Mouse (Mus musculus) limb, embryonic 10.5 days (tissue): ENCODE results near the gene Tcea2. TPM values are rescaled to one million over a fixed set of nuclear protein-coding genes. Genes with fewer than 3 reads are reported as not detected.

ENCODE experiments used
- DNase-seq: peaks from one replicate; pipeline ENCODE4 v3.0.0-alpha.2; 2017; ENCODE audit warnings: low spot score
- H3K27ac ChIP-seq: fragments of 300-500 bp; sonication (generic); 2 replicates; pipeline ENCODE4 v1.5.1; 2016; ENCODE audit warnings: mild to moderate bottlenecking
- H3K27me3 ChIP-seq: fragments of 300-500 bp; sonication (generic); 2 replicates; pipeline ENCODE4 v1.6.1; 2016; ENCODE audit warnings: low read depth, mild to moderate bottlenecking; ENCODE audit not compliant: poor library complexity, severe bottlenecking
- H3K36me3 ChIP-seq: fragments of 300-500 bp; sonication (generic); 2 replicates; pipeline ENCODE4 v1.6.1; 2016; ENCODE audit warnings: mild to moderate bottlenecking, moderate library complexity
- H3K4me1 ChIP-seq: fragments of 300-500 bp; sonication (generic); 2 replicates; pipeline ENCODE4 v1.6.1; 2016
- H3K4me3 ChIP-seq: fragments of 300-500 bp; sonication (generic); 2 replicates; pipeline ENCODE4 v1.5.1; 2016; ENCODE audit warnings: mild to moderate bottlenecking, moderate library complexity
- H3K9me3 ChIP-seq: fragments of 300-500 bp; sonication (generic); replicated peaks from 2 replicates; pipeline ENCODE4 v1.6.1; 2016; ENCODE audit warnings: mild to moderate bottlenecking
- WGBS: fragments of 180-500 bp; shearing (Covaris S2); methylation state at CpG from one replicate; pipeline ENCODE4 v1.1.7; 2016; 5-methylcytosine and 5-hydroxymethylcytosine counted together
- polyA plus RNA-seq: library from polyadenylated mRNA; unstranded; fragments of >200 nt; fragmentation: Nextera tagmentation; extraction: Ambion mirVana; gene quantifications from 2 replicates; pipeline ENCODE4 v1.2.1, GENCODE M21; 2016

The Tcea2 gene
- polyA plus RNA-seq, 1 experiment from 2014 or later: 25.8 TPM

GRCm38 (mm10) chr2:181677096-181677754, 2.9 kb upstream of the Tcea2 start:
- H3K4me1 ChIP-seq: peaks cover 62% of the 10 kb centered on the region
- no peaks in the 10 kb centered on the region for H3K9me3 ChIP-seq
- WGBS: 65% methylated on average over 5 of the region's 5 CpGs
- no peak for DNase-seq
- no peak overlapping the region for H3K4me3 ChIP-seq
- peak overlapping the region; percentile 85 for H3K27ac ChIP-seq
- H3K36me3 ChIP-seq: no peaks in the 10 kb centered on the region
- H3K27me3 ChIP-seq: peaks cover 25% of the 10 kb centered on the region

GRCm38 (mm10) chr2:181677755-181678098, 2.4 kb upstream of the Tcea2 start:
- H3K27me3 ChIP-seq: peaks cover 20% of the 10 kb centered on the region
- H3K4me1 ChIP-seq: peaks cover 62% of the 10 kb centered on the region
- no peak for DNase-seq
- H3K4me3 ChIP-seq: no peak overlapping the region
- no peaks in the 10 kb centered on the region for H3K9me3 ChIP-seq
- H3K36me3 ChIP-seq: 0 out of 2 replicates have a peak, but pooled peaks cover 1% of the 10 kb centered on the region
- peak overlapping the region; percentile 85; the same call in 1 of the 2 replicates for H3K27ac ChIP-seq
- WGBS: 62% methylated on average over 3 of the region's 3 CpGs

GRCm38 (mm10) chr2:181678780-181679179, 1.3 kb upstream of the Tcea2 start:
- no peak overlapping the region for H3K4me3 ChIP-seq
- H3K27ac ChIP-seq: no peak overlapping the region
- H3K4me1 ChIP-seq: peaks cover 54% of the 10 kb centered on the region
- 0 out of 2 replicates have a peak, but pooled peaks cover 5% of the 10 kb centered on the region for H3K36me3 ChIP-seq
- 50% methylated on average over 1 of the region's 1 CpGs for WGBS
- H3K9me3 ChIP-seq: no peaks in the 10 kb centered on the region
- peaks cover 9% of the 10 kb centered on the region for H3K27me3 ChIP-seq
- DNase-seq: peak; percentile 70

- DNase-seq: no peak
- Histone ChIP-seq H3K27me3 (no peaks in the 10 kb centered on the region), H3K27ac (peak overlapping the region; percentile 93), H3K4me1 (peaks cover 36% of the 10 kb centered on the region), H3K36me3 (peaks cover 18% of the 10 kb centered on the region), H3K4me3 (peak overlapping the region; percentile 76), H3K9me3 (no peaks in the 10 kb centered on the region)
- 18% methylated on average over 7 of the region's 7 CpGs for WGBS
Observed at GRCm38 (mm10) chr2:181680716-181681117, 607 bp downstream of the Tcea2 start.

GRCm38 (mm10) chr2:181681978-181682377, 1.9 kb downstream of the Tcea2 start:
- peaks cover 24% of the 10 kb centered on the region for H3K4me1 ChIP-seq
- DNase-seq: no peak
- no peaks in the 10 kb centered on the region for H3K9me3 ChIP-seq
- no peaks in the 10 kb centered on the region for H3K27me3 ChIP-seq
- H3K36me3 ChIP-seq: peaks cover 31% of the 10 kb centered on the region
- no peak overlapping the region for H3K4me3 ChIP-seq
- 89% methylated on average over 1 of the region's 1 CpGs for WGBS
- no peak overlapping the region for H3K27ac ChIP-seq

- Histone ChIP-seq H3K4me3 (no peak overlapping the region), H3K27ac (no peak overlapping the region), H3K9me3 (no peaks in the 10 kb centered on the region), H3K36me3 (peaks cover 45% of the 10 kb centered on the region), H3K4me1 (peaks cover 21% of the 10 kb centered on the region), H3K27me3 (no peaks in the 10 kb centered on the region)
- no peak for DNase-seq
- 68% methylated on average over 4 of the region's 4 CpGs for WGBS
Observed at GRCm38 (mm10) chr2:181683381-181683780, 3.3 kb downstream of the Tcea2 start.

GRCm38 (mm10) chr2:181684713-181685112, 4.6 kb downstream of the Tcea2 start:
- no peaks in the 10 kb centered on the region for H3K27me3 ChIP-seq
- WGBS: 77% methylated on average over 1 of the region's 1 CpGs
- H3K36me3 ChIP-seq: peaks cover 58% of the 10 kb centered on the region
- peaks cover 12% of the 10 kb centered on the region for H3K4me1 ChIP-seq
- H3K4me3 ChIP-seq: no peak overlapping the region
- no peak for DNase-seq
- no peak overlapping the region for H3K27ac ChIP-seq
- no peaks in the 10 kb centered on the region for H3K9me3 ChIP-seq

- DNase-seq: no peak
- Histone ChIP-seq H3K36me3 (peaks cover 68% of the 10 kb centered on the region), H3K4me3 (no peak overlapping the region), H3K9me3 (no peaks in the 10 kb centered on the region), H3K27ac (no peak overlapping the region), H3K27me3 (no peaks in the 10 kb centered on the region), H3K4me1 (peaks cover 5% of the 10 kb centered on the region)
- 94% methylated on average over 4 of the region's 4 CpGs for WGBS
Observed at GRCm38 (mm10) chr2:181685686-181686085, 5.6 kb downstream of the Tcea2 start.

- DNase-seq: no peak
- Histone ChIP-seq H3K36me3 (peaks cover 76% of the 10 kb centered on the region), H3K27ac (no peak overlapping the region), H3K4me3 (no peak overlapping the region), H3K9me3 (no peaks in the 10 kb centered on the region), H3K4me1 (peaks cover 16% of the 10 kb centered on the region), H3K27me3 (no peaks in the 10 kb centered on the region)
- 93% methylated on average over 8 of the region's 8 CpGs for WGBS
Observed at GRCm38 (mm10) chr2:181687586-181687985, 7.5 kb downstream of the Tcea2 start.

GRCm38 (mm10) chr2:181689466-181690160, 9.5 kb downstream of the Tcea2 start:
- Histone ChIP-seq H3K4me3 (no peak overlapping the region), H3K27me3 (no peaks in the 10 kb centered on the region), H3K27ac (no peak overlapping the region), H3K9me3 (no peaks in the 10 kb centered on the region), H3K36me3 (peaks cover 68% of the 10 kb centered on the region), H3K4me1 (peaks cover 31% of the 10 kb centered on the region)
- no peak for DNase-seq
- WGBS: 89% methylated on average over 10 of the region's 10 CpGs

- WGBS: 83% methylated on average over 6 of the region's 6 CpGs
- no peak overlapping the region for H3K27ac ChIP-seq
- peaks cover 31% of the 10 kb centered on the region for H3K4me1 ChIP-seq
- H3K9me3 ChIP-seq: no peaks in the 10 kb centered on the region
- H3K36me3 ChIP-seq: peaks cover 55% of the 10 kb centered on the region
- H3K27me3 ChIP-seq: peaks cover 13% of the 10 kb centered on the region
- DNase-seq: no peak
- H3K4me3 ChIP-seq: no peak overlapping the region
Observed at GRCm38 (mm10) chr2:181691083-181691482, 11.0 kb downstream of the Tcea2 start.

- no peak for DNase-seq
- WGBS: 94% methylated on average over 4 of the region's 4 CpGs
- H3K4me3 ChIP-seq: no peak overlapping the region
- H3K4me1 ChIP-seq: peaks cover 31% of the 10 kb centered on the region
- no peak overlapping the region for H3K27ac ChIP-seq
- H3K9me3 ChIP-seq: no peaks in the 10 kb centered on the region
- H3K27me3 ChIP-seq: peaks cover 18% of the 10 kb centered on the region
- peaks cover 50% of the 10 kb centered on the region for H3K36me3 ChIP-seq
Observed at GRCm38 (mm10) chr2:181691571-181691970, 11.5 kb downstream of the Tcea2 start.

- no peak overlapping the region; the same call in 1 of the 2 replicates for H3K27ac ChIP-seq
- peaks cover 42% of the 10 kb centered on the region for H3K36me3 ChIP-seq
- 96% methylated on average over 3 of the region's 3 CpGs for WGBS
- peaks cover 25% of the 10 kb centered on the region for H3K27me3 ChIP-seq
- H3K9me3 ChIP-seq: no peaks in the 10 kb centered on the region
- H3K4me1 ChIP-seq: peaks cover 31% of the 10 kb centered on the region
- peak overlapping the region; percentile 77 for H3K4me3 ChIP-seq
- DNase-seq: no peak
Observed at GRCm38 (mm10) chr2:181692304-181692703, 12.2 kb downstream of the Tcea2 start.
